Mouse (Mus musculus): ENCODE measurements around the gene Esrrg. TPM values are rescaled to one million over a fixed set of nuclear protein-coding genes. Genes with fewer than 3 reads are reported as not detected.

Gene Esrrg
- total RNA-seq, 2 experiments from 2014 or later, result 35.6 to 36.4 TPM

GRCm38 (mm10) chr1:187762641-187763450 is 154.3 kb downstream of the Esrrg start:
- intact Hi-C loops (cut with DNase I), result no loop called here
- peak in 1 of 2 experiments; percentile 9 for DNase-seq

- intact Hi-C loops (cut with DNase I), result no loop called here
Measured at GRCm38 (mm10) chr1:187763451-187763755, 154.8 kb downstream of the Esrrg start.

GRCm38 (mm10) chr1:187763821-187764220 is 155.2 kb downstream of the Esrrg start:
- no peak for DNase-seq
- intact Hi-C loops (cut with DNase I), result no loop called here

More at GRCm38 (mm10) chr1:187763451-187763755, 154.8 kb downstream of the Esrrg start:
- DNase-seq, result no peak

DNA sequence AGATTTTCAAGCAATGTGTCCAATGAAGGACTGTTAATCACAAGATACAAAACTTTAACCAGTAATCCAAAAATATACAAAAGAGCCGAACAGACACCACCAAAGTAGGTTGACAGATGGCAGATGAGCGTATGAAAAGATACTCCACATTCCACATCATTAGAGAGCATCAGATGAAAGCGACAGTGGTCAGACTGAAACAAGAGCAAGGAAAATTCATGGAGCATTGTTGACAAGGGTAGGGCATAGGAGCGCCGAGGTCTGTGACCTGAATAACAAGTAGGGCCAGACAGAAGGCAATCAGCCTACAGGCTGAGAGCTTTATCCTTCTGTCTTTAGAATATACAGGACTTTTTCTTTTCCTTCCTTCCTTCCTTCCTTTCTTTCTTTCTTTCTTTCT is 157.0 kb downstream of the Esrrg start:
- intact Hi-C loops (cut with DNase I), result no loop called here
- no peak for DNase-seq

DNA sequence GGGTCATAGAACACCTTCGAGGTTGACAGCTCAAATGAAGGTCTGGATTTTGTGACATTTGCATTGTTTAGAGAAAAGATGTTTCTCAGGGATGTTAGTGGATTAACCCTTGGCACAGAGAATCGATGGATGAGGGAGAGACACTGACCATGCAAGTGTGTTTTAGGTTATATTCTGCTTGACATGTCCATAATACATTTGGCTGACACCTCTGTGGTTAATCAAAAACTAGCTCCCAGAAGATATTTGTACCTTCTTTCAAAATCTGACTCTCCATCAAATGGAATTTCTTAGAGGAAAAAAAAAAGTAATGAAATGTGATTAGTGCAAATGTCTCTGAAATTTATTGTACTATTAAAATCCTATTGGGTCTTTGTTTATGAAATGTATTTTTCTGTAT is 158.8 kb downstream of the Esrrg start:
- no peak for DNase-seq
- intact Hi-C loops (cut with DNase I), result no loop called here

- intact Hi-C loops (cut with DNase I), result loop anchor here (10.0 kb wide), 1 partner anchor 315 kb away; no protein-coding TSS in a partner anchor
- DNase-seq, result no peak
Measured at GRCm38 (mm10) chr1:187770234-187770633, 161.6 kb downstream of the Esrrg start.

DNA sequence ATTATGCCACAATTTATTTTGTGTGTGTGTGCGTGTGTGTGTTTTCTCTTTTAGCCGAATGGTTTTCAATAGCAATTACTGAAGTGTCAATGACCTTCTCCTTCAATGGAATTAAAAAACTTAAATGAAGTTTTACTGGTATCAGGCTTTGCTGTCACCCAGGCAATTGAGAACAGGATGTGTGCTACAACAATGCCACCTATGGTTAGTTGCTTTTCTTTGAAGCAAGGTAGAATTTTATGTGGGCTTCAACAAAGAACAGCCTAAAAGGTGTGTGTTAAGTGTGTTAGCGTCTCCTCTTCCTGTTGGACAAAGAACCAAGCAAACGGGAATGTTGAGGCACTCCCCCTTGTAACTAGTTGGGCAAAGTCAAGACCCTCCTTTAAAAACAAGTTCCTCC is 162.5 kb downstream of the Esrrg start:
- intact Hi-C loops (cut with DNase I), result loop anchor here (10.0 kb wide), 1 partner anchor 316 kb away; no protein-coding TSS in a partner anchor
- DNase-seq, result no peak

- DNase-seq, result no peak
Measured at GRCm38 (mm10) chr1:187779589-187780178, 171.1 kb downstream of the Esrrg start.

GRCm38 (mm10) chr1:187785226-187785625 is 176.6 kb downstream of the Esrrg start:
- intact Hi-C loops (cut with DNase I), result no loop called here
- no peak for DNase-seq

More at GRCm38 (mm10) chr1:187779589-187780178, 171.1 kb downstream of the Esrrg start:
- intact Hi-C loops (cut with DNase I), result loop anchor here (10.0 kb wide), 1 partner anchor 325 kb away; no protein-coding TSS in a partner anchor

DNA sequence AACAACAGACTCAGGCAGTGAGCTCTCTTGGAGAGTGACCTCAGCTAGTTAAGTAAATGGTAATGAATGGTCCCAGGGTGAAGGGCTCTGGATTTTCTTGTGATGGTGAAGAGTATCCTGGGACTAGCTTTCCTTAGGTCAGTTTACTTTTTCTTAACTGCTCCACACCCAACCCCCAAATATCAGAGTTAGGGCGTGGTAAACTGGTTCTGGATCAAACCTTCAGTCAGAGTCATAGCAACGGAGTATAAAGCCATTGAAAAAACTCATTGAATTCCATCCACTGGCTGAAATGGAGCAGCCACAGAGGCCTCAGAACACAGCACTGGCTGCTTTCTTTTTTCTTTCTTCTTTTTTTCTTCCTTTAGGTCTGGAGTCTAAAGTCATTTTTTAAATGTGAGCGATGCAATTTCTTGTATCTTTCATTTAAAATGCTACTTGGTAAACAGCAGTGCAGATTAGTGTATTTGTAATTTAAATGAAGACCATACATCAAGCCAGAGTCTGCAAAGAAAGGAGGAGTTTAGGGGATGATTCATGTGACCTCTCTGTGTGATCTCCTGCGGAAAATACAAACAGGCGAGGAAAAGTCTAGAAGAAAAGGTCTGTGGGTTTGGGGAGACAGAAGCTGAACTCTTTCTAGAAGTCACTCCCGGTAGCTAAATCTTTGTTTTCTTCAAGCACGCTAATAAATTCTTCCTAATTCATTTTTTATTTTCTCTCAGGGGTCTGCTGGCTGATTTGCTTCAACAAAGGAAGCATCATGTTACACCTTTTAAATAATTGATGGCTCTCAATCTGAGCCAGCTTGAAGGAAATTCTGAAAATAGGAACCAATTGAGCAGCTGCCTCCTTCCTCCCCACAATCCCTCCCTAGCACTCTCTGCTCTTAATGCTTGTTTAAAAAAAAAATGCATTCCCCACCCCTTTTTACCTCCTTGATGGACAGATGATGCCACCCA is 178.7 kb downstream of the Esrrg start:
- intact Hi-C loops (cut with DNase I), result no loop called here
- no peak for DNase-seq

- intact Hi-C loops (cut with DNase I), result no loop called here
- DNase-seq, result no peak
Measured at GRCm38 (mm10) chr1:187794240-187794930, 185.8 kb downstream of the Esrrg start.

DNA sequence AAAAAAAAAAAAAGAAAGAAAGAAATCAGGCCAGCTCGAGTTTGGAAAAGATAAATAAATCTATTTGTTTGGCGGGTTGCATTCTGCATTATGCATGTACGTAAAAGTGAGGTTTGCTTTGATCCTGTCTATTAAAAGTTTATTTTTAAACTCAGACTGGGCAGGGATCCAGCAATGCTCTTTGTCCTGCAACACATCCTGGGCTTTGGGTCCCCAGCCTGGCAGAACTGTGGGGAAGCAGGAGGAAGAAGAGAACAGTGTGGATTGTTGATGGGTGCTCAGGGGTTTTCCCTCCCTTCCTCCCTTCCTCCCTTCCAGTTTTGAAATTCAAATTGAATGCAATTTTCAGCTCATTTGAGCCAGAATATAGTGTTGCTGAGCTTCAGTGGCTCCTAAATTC is 187.0 kb downstream of the Esrrg start:
- intact Hi-C loops (cut with DNase I), result no loop called here
- peak; percentile 29 to 30 for DNase-seq

- peak in 1 of 2 experiments; percentile 19 for DNase-seq
- intact Hi-C loops (cut with DNase I), result no loop called here
Measured at GRCm38 (mm10) chr1:187799300-187799699, 190.7 kb downstream of the Esrrg start.

GRCm38 (mm10) chr1:187800761-187801160 is 192.2 kb downstream of the Esrrg start:
- peak in 1 of 2 experiments; percentile 5 for DNase-seq

DNA sequence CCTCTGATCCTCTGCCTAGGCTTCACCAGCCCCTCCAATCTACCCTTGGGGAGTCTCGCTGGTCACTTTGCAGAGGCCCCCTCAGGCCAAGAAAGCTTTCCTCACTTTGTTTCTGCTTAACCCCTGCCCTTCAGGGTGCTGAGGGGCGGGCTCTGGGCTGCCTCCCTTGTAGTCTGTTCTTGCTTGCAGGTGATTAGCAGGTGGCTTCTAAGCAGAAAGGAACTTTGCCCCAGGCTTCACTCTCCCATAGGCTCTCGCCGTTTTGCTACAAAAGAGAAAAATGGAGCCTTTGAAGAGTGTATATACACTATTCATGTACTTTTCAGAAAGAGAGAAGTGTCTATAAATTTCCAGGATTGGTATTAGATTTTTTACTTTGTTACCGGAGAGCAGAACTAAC is 195.0 kb downstream of the Esrrg start:
- DNase-seq, result no peak
- intact Hi-C loops (cut with DNase I), result no loop called here

More at GRCm38 (mm10) chr1:187800761-187801160, 192.2 kb downstream of the Esrrg start:
- intact Hi-C loops (cut with DNase I), result no loop called here

DNA sequence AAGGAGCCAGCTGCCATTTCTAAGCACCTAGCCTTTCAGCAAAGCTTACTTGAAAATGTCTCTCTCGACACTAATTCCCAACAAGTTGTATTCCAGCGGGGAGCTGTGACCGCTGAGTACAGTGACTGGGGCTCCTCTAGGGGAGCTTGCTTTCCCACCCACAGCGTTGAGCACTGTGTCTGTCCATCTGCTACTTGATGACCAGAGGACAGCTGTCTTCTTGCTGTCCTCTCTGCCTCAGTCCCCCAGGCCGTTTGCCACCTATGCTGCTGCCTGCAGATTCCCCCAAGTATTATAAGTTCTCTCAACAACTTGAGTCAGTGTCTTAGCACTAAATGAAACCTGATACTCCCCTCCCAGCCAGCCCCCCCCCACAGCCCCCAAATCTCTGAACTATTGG is 195.4 kb downstream of the Esrrg start:
- intact Hi-C loops (cut with DNase I), result no loop called here

DNA sequence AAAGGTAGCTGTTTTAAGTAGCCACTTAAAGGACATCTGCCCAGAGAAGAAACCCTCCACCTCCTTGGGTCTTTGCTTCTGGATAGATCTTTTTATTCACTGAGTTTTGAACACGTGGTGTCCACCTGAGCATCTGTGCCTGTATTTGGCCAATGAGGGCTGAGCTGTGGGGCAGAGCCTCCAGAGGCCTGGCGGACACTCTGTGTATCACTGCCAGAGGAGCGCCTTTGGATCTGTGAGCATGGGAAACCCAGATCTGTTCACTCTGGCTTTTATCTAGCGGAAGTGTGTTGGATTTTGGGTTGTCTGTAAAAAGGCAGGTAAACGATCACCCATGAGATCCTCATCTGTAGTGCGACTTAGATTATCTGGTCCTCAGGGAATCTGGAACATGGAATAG is 196.4 kb downstream of the Esrrg start:
- no peak for DNase-seq
- intact Hi-C loops (cut with DNase I), result no loop called here

More for the DNA sequence above, 195.4 kb downstream of the Esrrg start:
- DNase-seq, result no peak

- DNase-seq, result no peak
- intact Hi-C loops (cut with DNase I), result no loop called here
Measured at GRCm38 (mm10) chr1:187807477-187808390, 199.1 kb downstream of the Esrrg start.

- DNase-seq, result no peak
- intact Hi-C loops (cut with DNase I), result no loop called here
Measured at GRCm38 (mm10) chr1:187808391-187808922, 199.9 kb downstream of the Esrrg start.

Data from heart, postnatal 14 days (tissue).